Mouse (Mus musculus) hindbrain, embryonic 15.5 days (tissue): Measurements from ENCODE around the gene Cend1. TPM values are rescaled to one million over a fixed set of nuclear protein-coding genes. Genes with fewer than 3 reads are reported as not detected.

Experiments
- ATAC-seq: fragments of 200-750 bp; cut with Nextera tagmentation; 2 replicates; pipeline ENCODE4 v1.8.0; 2017; ENCODE audit warnings: low read depth, moderate number of reproducible peaks, moderate TSS enrichment; ENCODE audit not compliant: low FRiP score
- H3K27ac ChIP-seq: fragments of 300-500 bp; sonication (generic); replicated peaks from 2 replicates; pipeline ENCODE4 v1.5.1; 2015; ENCODE audit warnings: mild to moderate bottlenecking, inconsistent platforms
- H3K27me3 ChIP-seq: fragments of 300-500 bp; sonication (generic); 2 replicates; pipeline ENCODE4 v1.6.1; 2015; ENCODE audit warnings: control low read depth, inconsistent platforms
- H3K36me3 ChIP-seq: fragments of 300-500 bp; sonication (generic); 2 replicates; pipeline ENCODE4 v1.6.1; 2015; ENCODE audit warnings: control low read depth, inconsistent platforms
- H3K4me1 ChIP-seq: fragments of 300-500 bp; sonication (generic); replicated peaks from 2 replicates; pipeline ENCODE4 v1.6.1; 2015; ENCODE audit warnings: control low read depth, inconsistent platforms
- H3K4me2 ChIP-seq: fragments of 300-500 bp; sonication (generic); 2 replicates; pipeline ENCODE4 v1.6.1; 2015; ENCODE audit warnings: moderate library complexity, mild to moderate bottlenecking, inconsistent platforms
- H3K4me3 ChIP-seq: fragments of 300-500 bp; sonication (generic); 2 replicates; pipeline ENCODE4 v1.5.1; 2015; ENCODE audit warnings: mild to moderate bottlenecking, inconsistent platforms
- H3K9ac ChIP-seq: fragments of 300-500 bp; sonication (generic); 2 replicates; pipeline ENCODE4 v1.6.1; 2015; ENCODE audit warnings: inconsistent platforms
- H3K9me3 ChIP-seq: fragments of 300-500 bp; sonication (generic); 2 replicates; pipeline ENCODE4 v1.6.1; 2016; ENCODE audit warnings: control low read depth, inconsistent platforms
- WGBS: fragments of 180-500 bp; shearing (Covaris S2); methylation state at CpG from one replicate; pipeline ENCODE4 v1.1.7; 2015; 5-methylcytosine and 5-hydroxymethylcytosine counted together
- polyA plus RNA-seq: library from polyadenylated mRNA; unstranded; fragments of >200 nt; fragmentation: Nextera tagmentation; extraction: Ambion mirVana; gene quantifications from 2 replicates; pipeline ENCODE4 v1.2.1, GENCODE M21; 2015

The Cend1 gene
- polyA plus RNA-seq, 1 experiment from 2014 or later, result 184 TPM

GRCm38 (mm10) chr7:141394771-141395170, 34.5 kb downstream of the Cend1 start:
- Histone ChIP-seq H3K9me3 (no peaks in the 10 kb centered on the region), H3K27ac (no peak overlapping the region), H3K4me3 (no peak overlapping the region), H3K4me1 (peaks cover 19% of the 10 kb centered on the region), H3K9ac (no peak overlapping the region), H3K4me2 (no peak overlapping the region), H3K27me3 (peaks cover 6% of the 10 kb centered on the region; the same call in 1 of the 2 replicates), H3K36me3 (peaks cover 33% of the 10 kb centered on the region)
- no peak for ATAC-seq
- WGBS, result 22% methylated on average over 6 of the region's 6 CpGs

GRCm38 (mm10) chr7:141394158-141394557, 35.1 kb downstream of the Cend1 start:
- Histone ChIP-seq H3K36me3 (peaks cover 27% of the 10 kb centered on the region), H3K27me3 (peaks cover 6% of the 10 kb centered on the region; the same call in 1 of the 2 replicates), H3K9ac (no peak overlapping the region), H3K4me3 (no peak overlapping the region), H3K27ac (no peak overlapping the region), H3K4me1 (peaks cover 19% of the 10 kb centered on the region), H3K4me2 (no peak overlapping the region), H3K9me3 (no peaks in the 10 kb centered on the region)
- ATAC-seq, result no peak
- WGBS, result 91% methylated on average over 7 of the region's 7 CpGs

- Histone ChIP-seq H3K27ac (peak overlapping the region; percentile 85), H3K4me1 (peaks cover 19% of the 10 kb centered on the region), H3K4me3 (peak overlapping the region; percentile 65), H3K9ac (peak overlapping the region; percentile 70), H3K36me3 (peaks cover 13% of the 10 kb centered on the region), H3K27me3 (peaks cover 6% of the 10 kb centered on the region; the same call in 1 of the 2 replicates), H3K9me3 (no peaks in the 10 kb centered on the region), H3K4me2 (peak overlapping the region; percentile 97)
- WGBS, result 28% methylated on average over 9 of the region's 9 CpGs
- ATAC-seq, result no peak; the same call in 1 of the 2 replicates
Measured at GRCm38 (mm10) chr7:141392552-141393222, 36.6 kb downstream of the Cend1 start.

GRCm38 (mm10) chr7:141391625-141392551, 37.4 kb downstream of the Cend1 start, which contains the start of gene Taldo1:
Gene Taldo1 (plus strand): TSS chr7:141392199.
- H3K9ac ChIP-seq, result peak within 1 kb of the TSS; percentile 70
- peak within 1 kb of the TSS; percentile 97 for H3K4me2 ChIP-seq
- H3K27me3 ChIP-seq, result peaks cover 6% of the 10 kb centered on the region; the same call in 1 of the 2 replicates
- H3K27ac ChIP-seq, result peak within 1 kb of the TSS; percentile 85
- WGBS, result 1% methylated on average over 57 of the region's 57 CpGs
- no peaks in the 10 kb centered on the region for H3K9me3 ChIP-seq
- H3K4me3 ChIP-seq, result peak within 1 kb of the TSS; percentile 65
- H3K36me3 ChIP-seq, result peaks cover 10% of the 10 kb centered on the region; the same call in 1 of the 2 replicates
- H3K4me1 ChIP-seq, result peaks cover 19% of the 10 kb centered on the region
- ATAC-seq, result peak; percentile 95

GRCm38 (mm10) chr7:141390326-141391259, 38.7 kb downstream of the Cend1 start:
- Histone ChIP-seq H3K9me3 (no peaks in the 10 kb centered on the region), H3K4me3 (no peak overlapping the region; the same call in 1 of the 2 replicates), H3K9ac (no peak overlapping the region), H3K4me1 (peaks cover 19% of the 10 kb centered on the region), H3K27ac (no peak overlapping the region), H3K4me2 (no peak overlapping the region), H3K36me3 (no peaks in the 10 kb centered on the region), H3K27me3 (peaks cover 6% of the 10 kb centered on the region; the same call in 1 of the 2 replicates)
- no peak for ATAC-seq
- WGBS, result 60% methylated on average over 9 of the region's 9 CpGs

- H3K4me2 ChIP-seq, result no peak overlapping the region
- ATAC-seq, result no peak
- H3K4me1 ChIP-seq, result peaks cover 19% of the 10 kb centered on the region
- H3K27ac ChIP-seq, result no peak overlapping the region
- H3K36me3 ChIP-seq, result no peaks in the 10 kb centered on the region
- no peak overlapping the region for H3K4me3 ChIP-seq
- no peak overlapping the region for H3K9ac ChIP-seq
- no peaks in the 10 kb centered on the region for H3K9me3 ChIP-seq
- H3K27me3 ChIP-seq, result peaks cover 11% of the 10 kb centered on the region; the same call in 1 of the 2 replicates
- WGBS, result 60% methylated on average over 3 of the region's 3 CpGs
Measured at GRCm38 (mm10) chr7:141388487-141389109, 40.7 kb downstream of the Cend1 start.

GRCm38 (mm10) chr7:141387807-141388486, 41.3 kb downstream of the Cend1 start:
- H3K4me1 ChIP-seq, result peaks cover 13% of the 10 kb centered on the region
- H3K27me3 ChIP-seq, result peaks cover 11% of the 10 kb centered on the region; the same call in 1 of the 2 replicates
- no peaks in the 10 kb centered on the region for H3K36me3 ChIP-seq
- 60% methylated on average over 2 of the region's 2 CpGs for WGBS
- no peak overlapping the region for H3K4me2 ChIP-seq
- no peak overlapping the region for H3K9ac ChIP-seq
- no peak overlapping the region for H3K27ac ChIP-seq
- ATAC-seq, result no peak
- H3K4me3 ChIP-seq, result no peak overlapping the region
- no peaks in the 10 kb centered on the region for H3K9me3 ChIP-seq

GRCm38 (mm10) chr7:141381068-141381835, 48.0 kb downstream of the Cend1 start:
- Histone ChIP-seq H3K4me1 (no peaks in the 10 kb centered on the region), H3K4me2 (no peak overlapping the region), H3K9ac (no peak overlapping the region), H3K9me3 (no peaks in the 10 kb centered on the region), H3K27ac (no peak overlapping the region), H3K4me3 (no peak overlapping the region), H3K36me3 (no peaks in the 10 kb centered on the region), H3K27me3 (0 out of 2 replicates have a peak, but pooled peaks cover 6% of the 10 kb centered on the region)
- no peak for ATAC-seq
- WGBS, result 78% methylated on average over 4 of the region's 4 CpGs

GRCm38 (mm10) chr7:141379584-141379983, 49.7 kb downstream of the Cend1 start:
- Histone ChIP-seq H3K9ac (no peak overlapping the region), H3K9me3 (no peaks in the 10 kb centered on the region), H3K4me1 (no peaks in the 10 kb centered on the region), H3K36me3 (no peaks in the 10 kb centered on the region), H3K27ac (no peak overlapping the region), H3K4me3 (no peak overlapping the region), H3K27me3 (0 out of 2 replicates have a peak, but pooled peaks cover 6% of the 10 kb centered on the region), H3K4me2 (no peak overlapping the region)
- no peak for ATAC-seq
- 68% methylated on average over 4 of the region's 4 CpGs for WGBS
